ENCODE assay signal across 8 mouse cellular contexts in genomic region chr10:93640953-93641820, GRCm38 (mm10). TPM values are rescaled to one million over a fixed set of nuclear protein-coding genes. Genes with fewer than 3 reads are reported as not detected.
A peak's percentile ranks its signal among the peaks of the same experiment; 100 is the strongest.
DNase-seq lines count a peak whose midpoint lies in the region; ATAC-seq lines count a peak whose summit lies in the region.

No protein-coding gene starts in this region.

- peak; percentile 75 for ATAC-seq in forebrain, embryonic 15.5 days (replicated peaks)
- peak; percentile 81 for ATAC-seq in hindbrain, embryonic 12.5 days (ENCODE audit: low FRiP score)
- ATAC-seq in limb, embryonic 13.5 days (ENCODE audit: low FRiP score, low read depth), result peak; percentile 70
- peak; percentile 83 for ATAC-seq in midbrain, embryonic 13.5 days

- H3K27ac ChIP-seq in forebrain, embryonic 15.5 days (replicated peaks), result peak overlapping the region; percentile 70
- H3K27ac ChIP-seq in hindbrain, embryonic 12.5 days, result peak overlapping the region; percentile 83
- 0 out of 2 replicates have a peak overlapping the region, but pooled peaks have one; percentile 6 for H3K27ac ChIP-seq in limb, embryonic 13.5 days
- peak overlapping the region; percentile 81 for H3K27ac ChIP-seq in midbrain, embryonic 13.5 days

- peak overlapping the region; percentile 69 for H3K9ac ChIP-seq in forebrain, embryonic 15.5 days (replicated peaks)
- peak overlapping the region; percentile 96 for H3K9ac ChIP-seq in hindbrain, embryonic 12.5 days
- H3K9ac ChIP-seq in limb, embryonic 13.5 days, result peak overlapping the region; percentile 86
- H3K9ac ChIP-seq in midbrain, embryonic 13.5 days (replicated peaks), result peak overlapping the region; percentile 97

- intact Hi-C loops in left cerebral cortex, postnatal 36 days (cut with DNase I), result no loop called here

- no peaks in the 10 kb centered on the region; the same call in 1 of the 2 replicates for H3K36me3 ChIP-seq in forebrain, embryonic 15.5 days
- H3K36me3 ChIP-seq in hindbrain, embryonic 12.5 days, result peaks cover 12% of the 10 kb centered on the region
- H3K36me3 ChIP-seq in limb, embryonic 13.5 days, result 0 out of 2 replicates have a peak, but pooled peaks cover 9% of the 10 kb centered on the region
- peaks cover 17% of the 10 kb centered on the region for H3K36me3 ChIP-seq in midbrain, embryonic 13.5 days

- H3K9me3 ChIP-seq in forebrain, embryonic 15.5 days, result no peaks in the 10 kb centered on the region
- H3K9me3 ChIP-seq in hindbrain, embryonic 12.5 days (replicated peaks), result no peaks in the 10 kb centered on the region
- H3K9me3 ChIP-seq in limb, embryonic 13.5 days, result no peaks in the 10 kb centered on the region
- H3K9me3 ChIP-seq in midbrain, embryonic 13.5 days, result no peaks in the 10 kb centered on the region

- H3K4me3 ChIP-seq in forebrain, embryonic 15.5 days, result peak overlapping the region; percentile 61
- H3K4me3 ChIP-seq in hindbrain, embryonic 12.5 days, result peak overlapping the region; percentile 90
- H3K4me3 ChIP-seq in limb, embryonic 13.5 days, result peak overlapping the region; percentile 80
- peak overlapping the region; percentile 87 for H3K4me3 ChIP-seq in midbrain, embryonic 13.5 days (replicated peaks)

- peak overlapping the region; percentile 94 for H3K4me2 ChIP-seq in forebrain, embryonic 15.5 days (replicated peaks)
- H3K4me2 ChIP-seq in hindbrain, embryonic 12.5 days (replicated peaks), result peak overlapping the region; percentile 98
- H3K4me2 ChIP-seq in limb, embryonic 13.5 days (replicated peaks), result peak overlapping the region; percentile 86
- peak overlapping the region; percentile 96 for H3K4me2 ChIP-seq in midbrain, embryonic 13.5 days (replicated peaks)

- peak; percentile 26 to 35 for DNase-seq in left cerebral cortex, postnatal 36 days (ENCODE audit: low spot score in 2 of 2)
- DNase-seq in left cerebral cortex, adult 9 months (ENCODE audit: low spot score in 2 of 2), result no peak
- DNase-seq in cerebellum, adult 18-20 months, result peak; percentile 68 to 80
- DNase-seq in testis, postnatal 10 days (ENCODE audit: low spot score), result peak; percentile 61

- H3K4me1 ChIP-seq in forebrain, embryonic 15.5 days, result peaks cover 43% of the 10 kb centered on the region
- peaks cover 28% of the 10 kb centered on the region for H3K4me1 ChIP-seq in hindbrain, embryonic 12.5 days
- peaks cover 22% of the 10 kb centered on the region for H3K4me1 ChIP-seq in limb, embryonic 13.5 days
- H3K4me1 ChIP-seq in midbrain, embryonic 13.5 days (replicated peaks), result peaks cover 37% of the 10 kb centered on the region

- WGBS in forebrain, embryonic 15.5 days, result 0% methylated on average over 67 of the region's 73 CpGs
- WGBS in hindbrain, embryonic 12.5 days, result under 1% methylated on average over 62 of the region's 73 CpGs
- WGBS in limb, embryonic 13.5 days, result under 1% methylated on average over 57 of the region's 73 CpGs
- 0% methylated on average over 59 of the region's 73 CpGs for WGBS in midbrain, embryonic 13.5 days

- H3K27me3 ChIP-seq in forebrain, embryonic 15.5 days, result peaks cover 3% of the 10 kb centered on the region; the same call in 1 of the 2 replicates
- H3K27me3 ChIP-seq in hindbrain, embryonic 12.5 days, result 0 out of 2 replicates have a peak, but pooled peaks cover 3% of the 10 kb centered on the region
- peaks cover 52% of the 10 kb centered on the region for H3K27me3 ChIP-seq in limb, embryonic 13.5 days
- no peaks in the 10 kb centered on the region for H3K27me3 ChIP-seq in midbrain, embryonic 13.5 days

RNA-seq across cellular contexts. Expression of gene Ntn4, which starts 0.7 kb away (rescaled TPM):
- 10 to 100 TPM in 1 of 2 experiments, 1 to 10 TPM in 1; 9.6 to 13.2 TPM for total RNA-seq in left cerebral cortex, postnatal 36 days (2021)
- polyA plus RNA-seq in forebrain, embryonic 15.5 days (2015; fragmentation: Nextera tagmentation; extraction: Ambion mirVana), result 1.3 TPM in 2 replicates
- polyA plus RNA-seq in hindbrain, embryonic 12.5 days (2016; fragmentation: Nextera tagmentation; extraction: Ambion mirVana), result 3.2 and 3.4 TPM in 2 replicates
- 0.74 and 0.87 TPM in 2 replicates for polyA plus RNA-seq in limb, embryonic 13.5 days (2015; fragmentation: Nextera tagmentation; extraction: Ambion mirVana)
- 2.0 and 2.1 TPM in 2 replicates for polyA plus RNA-seq in midbrain, embryonic 13.5 days (2015; fragmentation: Nextera tagmentation; extraction: Ambion mirVana)

RNA-seq across cellular contexts. Expression of gene Snrpf, which starts 51.7 kb away (rescaled TPM):
- 10 to 100 TPM; 14.9 to 17.3 TPM for total RNA-seq in left cerebral cortex, postnatal 36 days (2021)
- 97.2 and 108 TPM in 2 replicates for polyA plus RNA-seq in forebrain, embryonic 15.5 days (2015; fragmentation: Nextera tagmentation; extraction: Ambion mirVana)
- polyA plus RNA-seq in hindbrain, embryonic 12.5 days (2016; fragmentation: Nextera tagmentation; extraction: Ambion mirVana), result 108 and 119 TPM in 2 replicates
- 118 and 122 TPM in 2 replicates for polyA plus RNA-seq in limb, embryonic 13.5 days (2015; fragmentation: Nextera tagmentation; extraction: Ambion mirVana)
- polyA plus RNA-seq in midbrain, embryonic 13.5 days (2015; fragmentation: Nextera tagmentation; extraction: Ambion mirVana), result 95.8 and 101 TPM in 2 replicates

Comparison
In these comparisons a context has a peak if more than half of its experiments do, and no peak if none do; other contexts are left out.
1. DNase-seq: peak in left cerebral cortex, postnatal 36 days (2 of 2), cerebellum, adult 18-20 months (2 of 2) and testis, postnatal 10 days (single experiment); none in left cerebral cortex, adult 9 months (0 of 2).
2. H3K27ac ChIP-seq: peak in every context shown above with its lines; median percentile 83 in hindbrain, embryonic 12.5 days; 81 in midbrain, embryonic 13.5 days; 70 in forebrain, embryonic 15.5 days; 6 in limb, embryonic 13.5 days.
3. Peak in every context shown above with its lines, with median percentiles within 50 percentile points of each other: ATAC-seq, H3K4me2 ChIP-seq, H3K4me3 ChIP-seq and H3K9ac ChIP-seq.